Mouse (Mus musculus) cerebellum, adult 2 months (tissue): Measurements from ENCODE around the gene Plxnc1.

ENCODE experiments used
- CTCF ChIP-seq: fragments of 200-500 bp; IDR thresholded peaks from 2 replicates; pipeline ENCODE4 v1.5.1; 2011; ENCODE audit warnings: low read depth, mild to moderate bottlenecking, control low read depth, low read length, moderate library complexity, borderline replicate concordance; ENCODE audit not compliant: insufficient read depth
- POLR2A ChIP-seq: fragments of 200-500 bp; IDR thresholded peaks from 2 replicates; pipeline ENCODE4 v1.6.1; 2011; ENCODE audit warnings: low read length, control low read depth, borderline replicate concordance; ENCODE audit not compliant: insufficient read depth

GRCm38 (mm10) chr10:94974345-94975098, 29.9 kb upstream of the Plxnc1 start:
- TF ChIP-seq CTCF (no peak), POLR2A (no peak)
